Mouse (Mus musculus) embryonic facial prominence, embryonic 15.5 days (tissue): Measurements from ENCODE around the gene Otop3. TPM values are rescaled to one million over a fixed set of nuclear protein-coding genes. Genes with fewer than 3 reads are reported as not detected.

ENCODE experiments used
- ATAC-seq: fragments of 200-750 bp; cut with Nextera tagmentation; 2 replicates; pipeline ENCODE4 v1.8.0; 2017; ENCODE audit warnings: low read depth, moderate TSS enrichment; ENCODE audit not compliant: insufficient number of reproducible peaks, low FRiP score, low TSS enrichment
- H3K27ac ChIP-seq: fragments of 300-500 bp; sonication (generic); replicated peaks from 2 replicates; pipeline ENCODE4 v1.5.1; 2015; ENCODE audit warnings: mild to moderate bottlenecking, inconsistent platforms
- H3K27me3 ChIP-seq: fragments of 300-500 bp; sonication (generic); 2 replicates; pipeline ENCODE4 v1.6.1; 2015; ENCODE audit warnings: inconsistent platforms
- H3K36me3 ChIP-seq: fragments of 300-500 bp; sonication (generic); 2 replicates; pipeline ENCODE4 v1.6.1; 2015; ENCODE audit warnings: mild to moderate bottlenecking, inconsistent platforms
- H3K4me1 ChIP-seq: fragments of 300-500 bp; sonication (generic); 2 replicates; pipeline ENCODE4 v1.6.1; 2015; ENCODE audit warnings: inconsistent platforms
- H3K4me2 ChIP-seq: fragments of 300-500 bp; sonication (generic); replicated peaks from 2 replicates; pipeline ENCODE4 v1.6.1; 2015; ENCODE audit warnings: mild to moderate bottlenecking, inconsistent platforms
- H3K4me3 ChIP-seq: fragments of 300-500 bp; sonication (generic); replicated peaks from 2 replicates; pipeline ENCODE4 v1.5.1; 2015; ENCODE audit warnings: mild to moderate bottlenecking, inconsistent platforms
- H3K9ac ChIP-seq: fragments of 300-500 bp; sonication (generic); 2 replicates; pipeline ENCODE4 v1.6.1; 2015; ENCODE audit warnings: inconsistent platforms
- H3K9me3 ChIP-seq: fragments of 300-500 bp; sonication (generic); replicated peaks from 2 replicates; pipeline ENCODE4 v1.6.1; 2016; ENCODE audit warnings: inconsistent platforms
- WGBS: fragments of 180-500 bp; shearing (Covaris S2); methylation state at CpG from one replicate; pipeline ENCODE4 v1.1.7; 2015; 5-methylcytosine and 5-hydroxymethylcytosine counted together
- polyA plus RNA-seq: library from polyadenylated mRNA; unstranded; fragments of >200 nt; fragmentation: Nextera tagmentation; extraction: Ambion mirVana; gene quantifications from 2 replicates; pipeline ENCODE4 v1.2.1, GENCODE M21; 2015

The Otop3 gene
- polyA plus RNA-seq, 1 experiment from 2014 or later, result 0.24 TPM

GRCm38 (mm10) chr11:115366706-115367394, 32.3 kb downstream of the Otop3 start:
- Histone ChIP-seq H3K27ac (no peak overlapping the region), H3K4me3 (peak overlapping the region; percentile 47), H3K36me3 (no peaks in the 10 kb centered on the region), H3K4me1 (peaks cover 12% of the 10 kb centered on the region), H3K27me3 (peaks cover 67% of the 10 kb centered on the region), H3K9ac (no peak overlapping the region), H3K4me2 (peak overlapping the region; percentile 91), H3K9me3 (no peaks in the 10 kb centered on the region)
- no peak for ATAC-seq
- 2% methylated on average over 28 of the region's 28 CpGs for WGBS

GRCm38 (mm10) chr11:115367395-115367944, 32.9 kb downstream of the Otop3 start, which contains the start of gene Hid1:
Gene Hid1 (minus strand): TSS chr11:115367756.
- peak within 1 kb of the TSS; percentile 47 for H3K4me3 ChIP-seq
- peak; percentile 61 for ATAC-seq
- H3K4me1 ChIP-seq, result peaks cover 12% of the 10 kb centered on the region
- H3K27me3 ChIP-seq, result peaks cover 71% of the 10 kb centered on the region
- H3K9me3 ChIP-seq, result no peaks in the 10 kb centered on the region
- 1% methylated on average over 39 of the region's 39 CpGs for WGBS
- H3K4me2 ChIP-seq, result peak within 1 kb of the TSS; percentile 91
- no peak within 1 kb of the TSS for H3K9ac ChIP-seq
- no peaks in the 10 kb centered on the region for H3K36me3 ChIP-seq
- H3K27ac ChIP-seq, result no peak within 1 kb of the TSS

GRCm38 (mm10) chr11:115370368-115370767, 35.8 kb downstream of the Otop3 start:
- Histone ChIP-seq H3K9me3 (no peaks in the 10 kb centered on the region), H3K4me1 (peaks cover 25% of the 10 kb centered on the region), H3K4me2 (no peak overlapping the region), H3K27me3 (peaks cover 85% of the 10 kb centered on the region), H3K27ac (no peak overlapping the region), H3K36me3 (no peaks in the 10 kb centered on the region), H3K4me3 (no peak overlapping the region), H3K9ac (no peak overlapping the region)
- no peak for ATAC-seq
- WGBS, result 65% methylated on average over 7 of the region's 7 CpGs

GRCm38 (mm10) chr11:115371354-115371753, 36.8 kb downstream of the Otop3 start:
- Histone ChIP-seq H3K4me3 (no peak overlapping the region), H3K4me2 (no peak overlapping the region), H3K36me3 (no peaks in the 10 kb centered on the region), H3K9me3 (no peaks in the 10 kb centered on the region), H3K9ac (no peak overlapping the region), H3K27me3 (peaks cover 83% of the 10 kb centered on the region), H3K4me1 (peaks cover 25% of the 10 kb centered on the region), H3K27ac (no peak overlapping the region)
- ATAC-seq, result no peak
- 64% methylated on average over 8 of the region's 8 CpGs for WGBS

- no peaks in the 10 kb centered on the region for H3K36me3 ChIP-seq
- H3K9me3 ChIP-seq, result no peaks in the 10 kb centered on the region
- no peak overlapping the region for H3K9ac ChIP-seq
- WGBS, result 61% methylated on average over 1 of the region's 1 CpGs
- peaks cover 21% of the 10 kb centered on the region for H3K4me1 ChIP-seq
- H3K4me2 ChIP-seq, result no peak overlapping the region
- ATAC-seq, result no peak
- no peak overlapping the region for H3K4me3 ChIP-seq
- H3K27me3 ChIP-seq, result peaks cover 81% of the 10 kb centered on the region
- H3K27ac ChIP-seq, result no peak overlapping the region
Observed at GRCm38 (mm10) chr11:115372015-115372414, 37.5 kb downstream of the Otop3 start.

- no peak for ATAC-seq
- peaks cover 13% of the 10 kb centered on the region for H3K4me1 ChIP-seq
- no peak overlapping the region for H3K9ac ChIP-seq
- no peak overlapping the region for H3K27ac ChIP-seq
- no peak overlapping the region for H3K4me2 ChIP-seq
- no peak overlapping the region for H3K4me3 ChIP-seq
- 39% methylated on average over 2 of the region's 2 CpGs for WGBS
- no peaks in the 10 kb centered on the region for H3K36me3 ChIP-seq
- H3K9me3 ChIP-seq, result no peaks in the 10 kb centered on the region
- H3K27me3 ChIP-seq, result peaks cover 74% of the 10 kb centered on the region
Observed at GRCm38 (mm10) chr11:115372737-115373136, 38.2 kb downstream of the Otop3 start.

- Histone ChIP-seq H3K9me3 (no peaks in the 10 kb centered on the region), H3K4me3 (peak overlapping the region; percentile 38), H3K27me3 (peaks cover 64% of the 10 kb centered on the region), H3K9ac (0 out of 2 replicates have a peak overlapping the region, but pooled peaks have one; percentile 1), H3K36me3 (no peaks in the 10 kb centered on the region), H3K27ac (no peak overlapping the region), H3K4me2 (peak overlapping the region; percentile 65), H3K4me1 (peaks cover 13% of the 10 kb centered on the region)
- peak; percentile 55 for ATAC-seq
- WGBS, result 1% methylated on average over 30 of the region's 30 CpGs
Observed at GRCm38 (mm10) chr11:115373805-115374694, 39.5 kb downstream of the Otop3 start.

GRCm38 (mm10) chr11:115374695-115375425, 40.3 kb downstream of the Otop3 start:
- Histone ChIP-seq H3K9ac (no peak overlapping the region), H3K4me1 (peaks cover 13% of the 10 kb centered on the region), H3K9me3 (no peaks in the 10 kb centered on the region), H3K4me2 (peak overlapping the region; percentile 65), H3K27ac (no peak overlapping the region), H3K4me3 (peak overlapping the region; percentile 38), H3K36me3 (no peaks in the 10 kb centered on the region), H3K27me3 (peaks cover 56% of the 10 kb centered on the region)
- ATAC-seq, result no peak
- whole genome bisulfite sequencing, result 52% methylated on average over 12 of the region's 12 CpGs

- Histone ChIP-seq H3K4me2 (no peak overlapping the region), H3K4me3 (no peak overlapping the region)
- WGBS, result 69% methylated on average over 7 of the region's 7 CpGs
Observed at GRCm38 (mm10) chr11:115376722-115377121, 42.2 kb downstream of the Otop3 start.

GRCm38 (mm10) chr11:115377254-115377653, 42.7 kb downstream of the Otop3 start:
- H3K27me3 ChIP-seq, result peaks cover 43% of the 10 kb centered on the region
- peaks cover 20% of the 10 kb centered on the region for H3K4me1 ChIP-seq
- H3K9ac ChIP-seq, result no peak overlapping the region
- ATAC-seq, result no peak
- H3K27ac ChIP-seq, result no peak overlapping the region
- H3K36me3 ChIP-seq, result no peaks in the 10 kb centered on the region
- H3K9me3 ChIP-seq, result no peaks in the 10 kb centered on the region
- 80% methylated on average over 4 of the region's 4 CpGs for WGBS
- no peak overlapping the region for H3K4me3 ChIP-seq
- no peak overlapping the region for H3K4me2 ChIP-seq

More at GRCm38 (mm10) chr11:115376722-115377121, 42.2 kb downstream of the Otop3 start:
- peaks cover 19% of the 10 kb centered on the region for H3K4me1 ChIP-seq
- ATAC-seq, result no peak
- no peak overlapping the region for H3K27ac ChIP-seq
- H3K9ac ChIP-seq, result no peak overlapping the region
- peaks cover 45% of the 10 kb centered on the region for H3K27me3 ChIP-seq
- H3K36me3 ChIP-seq, result no peaks in the 10 kb centered on the region
- no peaks in the 10 kb centered on the region for H3K9me3 ChIP-seq
